Mouse (Mus musculus): ENCODE data around the gene E130114P18Rik. TPM values are rescaled to one million over a fixed set of nuclear protein-coding genes. Genes with fewer than 3 reads are reported as not detected.

E130114P18Rik gene
- polyA plus RNA-seq, 1 experiment from 2014 or later: 0.72 TPM

DNA sequence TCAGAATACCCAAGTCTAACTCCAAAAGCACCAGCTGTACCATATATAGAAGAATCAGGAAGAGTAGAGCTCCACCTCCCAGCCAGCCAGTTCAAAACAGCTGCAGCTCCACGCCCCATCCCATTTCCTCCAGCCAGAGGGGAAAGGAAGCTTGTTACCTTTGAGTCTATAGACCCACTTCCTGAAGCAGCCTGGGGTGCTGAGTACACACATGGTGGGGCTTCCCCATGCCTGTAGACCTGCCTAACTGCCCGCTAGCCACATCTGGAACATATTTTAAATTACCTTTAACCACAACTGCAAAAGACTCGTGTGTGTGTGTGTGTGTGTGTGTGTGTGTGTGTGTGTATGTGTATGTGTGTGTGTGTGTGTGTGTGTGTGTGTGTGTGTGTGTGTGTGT, 120.3 kb downstream of the E130114P18Rik start:
- ATAC-seq (replicated peaks; ENCODE audit: insufficient number of reproducible peaks, low FRiP score, low TSS enrichment): no peak; the same call in 1 of the 2 replicates
- Histone ChIP-seq H3K36me3 (ENCODE audit: control insufficient read depth, insufficient read depth, low read length) (no peaks in the 10 kb centered on the region), H3K27me3 (ENCODE audit: control insufficient read depth, insufficient read depth, low read length) (no peaks in the 10 kb centered on the region), H3K4me3 (ENCODE audit: low read depth, low read length) (no peak overlapping the region), H3K9ac (ENCODE audit: low read depth, low read length) (no peak overlapping the region), H3K4me1 (ENCODE audit: control insufficient read depth, insufficient read depth, low read length) (no peaks in the 10 kb centered on the region), H3K27ac (ENCODE audit: low read depth, low read length) (no peak overlapping the region), H3K9me3 (replicated peaks; ENCODE audit: control insufficient read depth, low read length) (no peaks in the 10 kb centered on the region), H3K4me2 (no peak overlapping the region)
- 65% methylated on average over 3 of the region's 3 CpGs for WGBS (ENCODE audit: insufficient replicate concordance)

DNA sequence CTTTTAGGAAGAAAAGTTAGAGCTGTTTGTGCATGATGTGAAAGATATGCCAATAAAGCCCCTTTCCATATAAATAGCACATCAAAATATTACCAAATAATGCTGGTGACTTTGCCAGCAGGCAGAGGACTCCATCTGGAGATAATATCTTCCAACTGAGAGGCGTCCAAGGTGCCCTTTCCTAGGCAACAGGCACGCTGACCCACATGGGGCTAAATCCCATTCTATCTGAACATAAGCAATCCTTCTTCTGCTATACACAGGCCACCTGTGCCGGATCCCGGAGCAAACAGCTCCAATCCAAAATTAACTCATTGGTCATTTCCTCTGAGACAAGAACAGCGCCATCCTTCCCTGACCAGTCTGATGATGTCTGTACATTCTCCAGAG, 128.3 kb downstream of the E130114P18Rik start:
- H3K4me2 ChIP-seq: no peak overlapping the region
- no peak for ATAC-seq (replicated peaks; ENCODE audit: insufficient number of reproducible peaks, low FRiP score, low TSS enrichment)
- no peak overlapping the region for H3K27ac ChIP-seq (ENCODE audit: low read depth, low read length)
- H3K9me3 ChIP-seq (replicated peaks; ENCODE audit: control insufficient read depth, low read length): no peaks in the 10 kb centered on the region
- H3K9ac ChIP-seq (ENCODE audit: low read depth, low read length): no peak overlapping the region
- 62% methylated on average over 5 of the region's 5 CpGs for WGBS (ENCODE audit: insufficient replicate concordance)
- no peaks in the 10 kb centered on the region for H3K36me3 ChIP-seq (ENCODE audit: control insufficient read depth, insufficient read depth, low read length)
- no peak overlapping the region for H3K4me3 ChIP-seq (ENCODE audit: low read depth, low read length)
- H3K4me1 ChIP-seq (ENCODE audit: control insufficient read depth, insufficient read depth, low read length): peaks cover 5% of the 10 kb centered on the region; the same call in 1 of the 2 replicates
- no peaks in the 10 kb centered on the region for H3K27me3 ChIP-seq (ENCODE audit: control insufficient read depth, insufficient read depth, low read length)

DNA sequence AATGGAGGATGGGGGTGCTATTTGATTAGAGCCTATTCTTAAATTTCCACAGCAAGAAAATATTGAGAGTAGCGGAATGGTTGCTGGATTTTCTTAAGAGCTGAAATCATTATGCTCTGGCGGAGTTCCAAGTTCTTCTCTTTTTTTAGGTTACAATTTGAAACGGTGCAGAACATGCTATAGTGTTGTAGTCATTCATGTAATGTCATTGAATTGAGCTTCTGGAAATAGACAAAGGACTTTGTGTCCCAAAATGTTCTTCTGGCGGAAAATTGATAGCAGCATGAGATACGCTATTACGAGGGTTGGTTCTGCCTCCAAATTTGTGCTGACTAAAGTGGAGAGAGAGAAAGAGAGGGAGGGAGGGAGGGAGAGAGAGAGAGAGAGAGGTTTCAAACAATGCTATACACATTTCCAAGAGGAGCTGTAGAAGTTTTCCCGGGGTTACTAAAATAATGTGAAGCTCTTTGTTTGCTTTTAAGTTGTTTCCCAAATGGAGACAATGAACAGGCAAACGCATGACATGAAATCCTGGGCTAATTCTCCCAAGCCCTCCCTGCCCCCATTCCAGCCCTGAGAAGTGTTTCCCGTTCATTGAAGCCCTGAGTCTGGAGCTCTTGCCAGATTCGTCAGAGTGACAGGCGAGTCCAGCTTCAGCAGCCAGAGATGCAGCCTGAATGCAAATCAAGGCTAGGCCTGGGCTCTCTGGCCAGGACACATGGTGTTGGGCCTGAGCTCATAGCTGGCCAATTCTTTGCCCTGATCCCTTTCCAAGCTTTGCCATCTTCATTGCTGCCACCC, 128.9 kb downstream of the E130114P18Rik start:
- Histone ChIP-seq H3K9ac (ENCODE audit: low read depth, low read length) (no peak overlapping the region), H3K4me2 (no peak overlapping the region), H3K4me1 (ENCODE audit: control insufficient read depth, insufficient read depth, low read length) (peaks cover 5% of the 10 kb centered on the region; the same call in 1 of the 2 replicates), H3K4me3 (ENCODE audit: low read depth, low read length) (no peak overlapping the region), H3K36me3 (ENCODE audit: control insufficient read depth, insufficient read depth, low read length) (no peaks in the 10 kb centered on the region), H3K9me3 (replicated peaks; ENCODE audit: control insufficient read depth, low read length) (no peaks in the 10 kb centered on the region), H3K27me3 (ENCODE audit: control insufficient read depth, insufficient read depth, low read length) (no peaks in the 10 kb centered on the region), H3K27ac (ENCODE audit: low read depth, low read length) (no peak overlapping the region)
- ATAC-seq (replicated peaks; ENCODE audit: insufficient number of reproducible peaks, low FRiP score, low TSS enrichment): no peak
- 35% methylated on average over 11 of the region's 11 CpGs for WGBS (ENCODE audit: insufficient replicate concordance)

DNA sequence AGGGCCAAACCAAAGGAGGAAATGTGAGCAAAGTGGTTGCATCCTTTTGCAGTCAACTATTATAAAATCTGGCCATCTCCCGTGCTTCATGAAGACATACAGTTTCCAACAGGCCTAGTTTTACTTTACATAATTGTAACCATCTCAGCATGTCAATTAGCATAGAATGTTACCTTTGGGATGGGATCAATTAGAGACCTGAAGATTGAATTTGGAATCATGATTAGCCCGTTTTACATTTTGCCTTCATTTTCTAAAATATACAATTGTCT, 129.5 kb downstream of the E130114P18Rik start:
- ATAC-seq (replicated peaks; ENCODE audit: insufficient number of reproducible peaks, low FRiP score, low TSS enrichment): no peak

DNA sequence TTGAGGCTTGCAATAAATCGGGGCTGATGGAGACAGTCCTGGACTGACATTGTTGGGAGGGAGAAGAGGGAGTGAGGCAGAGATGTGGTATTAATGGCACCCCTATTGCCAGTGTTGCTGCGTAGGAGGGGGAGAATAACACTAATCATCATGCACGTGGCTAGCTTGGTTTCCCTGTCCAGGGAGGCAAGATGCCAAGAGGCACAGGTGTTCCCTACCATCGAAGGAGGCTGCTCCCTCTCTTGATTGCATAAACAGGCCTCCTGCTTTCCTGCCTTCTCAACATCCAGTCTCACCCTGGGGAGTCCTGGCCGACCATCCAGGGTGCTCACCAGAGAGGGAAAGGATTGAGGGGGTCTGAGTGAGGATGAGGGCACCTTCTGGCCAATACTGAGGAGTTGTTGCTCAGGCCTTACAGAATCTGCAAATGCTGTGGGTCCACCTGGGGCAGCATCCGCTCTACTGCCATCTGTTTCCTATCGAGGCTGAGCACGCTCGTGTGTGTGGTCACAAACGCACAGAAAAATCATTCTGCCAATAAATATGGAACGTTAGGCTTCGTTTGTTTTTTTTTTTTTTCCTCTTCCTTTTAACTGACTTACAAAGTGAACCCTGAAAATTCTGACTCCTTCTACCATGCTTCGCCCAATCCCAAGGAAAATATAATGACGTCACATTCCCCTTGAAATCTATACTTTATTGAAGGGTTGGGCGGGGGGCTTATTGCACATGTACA, 130.0 kb downstream of the E130114P18Rik start:
- Histone ChIP-seq H3K36me3 (ENCODE audit: control insufficient read depth, insufficient read depth, low read length) (no peaks in the 10 kb centered on the region), H3K9me3 (replicated peaks; ENCODE audit: control insufficient read depth, low read length) (no peaks in the 10 kb centered on the region), H3K9ac (ENCODE audit: low read depth, low read length) (no peak overlapping the region), H3K27me3 (ENCODE audit: control insufficient read depth, insufficient read depth, low read length) (no peaks in the 10 kb centered on the region), H3K27ac (ENCODE audit: low read depth, low read length) (no peak overlapping the region), H3K4me3 (ENCODE audit: low read depth, low read length) (no peak overlapping the region), H3K4me1 (ENCODE audit: control insufficient read depth, insufficient read depth, low read length) (peaks cover 5% of the 10 kb centered on the region; the same call in 1 of the 2 replicates), H3K4me2 (no peak overlapping the region)
- no peak for ATAC-seq (replicated peaks; ENCODE audit: insufficient number of reproducible peaks, low FRiP score, low TSS enrichment)
- WGBS (ENCODE audit: insufficient replicate concordance): 80% methylated on average over 15 of the region's 15 CpGs

More for the DNA sequence above, 129.5 kb downstream of the E130114P18Rik start:
- H3K27ac ChIP-seq (ENCODE audit: low read depth, low read length): no peak overlapping the region
- no peaks in the 10 kb centered on the region for H3K36me3 ChIP-seq (ENCODE audit: control insufficient read depth, insufficient read depth, low read length)
- H3K27me3 ChIP-seq (ENCODE audit: control insufficient read depth, insufficient read depth, low read length): no peaks in the 10 kb centered on the region
- no peak overlapping the region for H3K4me3 ChIP-seq (ENCODE audit: low read depth, low read length)
- no peak overlapping the region for H3K9ac ChIP-seq (ENCODE audit: low read depth, low read length)
- H3K4me2 ChIP-seq: no peak overlapping the region
- no peaks in the 10 kb centered on the region for H3K9me3 ChIP-seq (replicated peaks; ENCODE audit: control insufficient read depth, low read length)
- peaks cover 5% of the 10 kb centered on the region; the same call in 1 of the 2 replicates for H3K4me1 ChIP-seq (ENCODE audit: control insufficient read depth, insufficient read depth, low read length)
- WGBS (ENCODE audit: insufficient replicate concordance): 78% methylated on average over 2 of the region's 2 CpGs

DNA sequence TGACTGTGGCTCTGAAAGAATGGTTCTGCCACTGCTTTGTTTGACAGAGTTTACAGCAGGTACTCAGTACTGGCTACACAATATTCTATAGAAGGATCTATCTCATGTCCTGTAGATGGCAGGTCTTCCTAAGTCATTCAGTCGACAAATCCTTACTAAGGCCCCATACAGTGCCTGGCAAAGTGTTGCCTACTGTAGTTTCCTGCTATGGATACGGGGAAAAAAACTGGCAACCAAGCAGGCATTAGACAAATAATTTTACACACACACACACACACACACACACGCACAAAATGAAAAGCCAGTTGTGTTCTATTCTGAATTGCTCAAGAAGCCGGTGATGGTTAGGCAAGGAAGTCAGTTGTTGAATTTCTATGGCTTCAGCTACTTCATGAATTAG, 130.6 kb downstream of the E130114P18Rik start:
- WGBS (ENCODE audit: insufficient replicate concordance): 85% methylated on average over 4 of the region's 4 CpGs
- H3K9ac ChIP-seq (ENCODE audit: low read depth, low read length): no peak overlapping the region
- no peak overlapping the region for H3K27ac ChIP-seq (ENCODE audit: low read depth, low read length)
- no peaks in the 10 kb centered on the region for H3K9me3 ChIP-seq (replicated peaks; ENCODE audit: control insufficient read depth, low read length)
- peaks cover 5% of the 10 kb centered on the region; the same call in 1 of the 2 replicates for H3K4me1 ChIP-seq (ENCODE audit: control insufficient read depth, insufficient read depth, low read length)
- H3K27me3 ChIP-seq (ENCODE audit: control insufficient read depth, insufficient read depth, low read length): no peaks in the 10 kb centered on the region
- H3K36me3 ChIP-seq (ENCODE audit: control insufficient read depth, insufficient read depth, low read length): no peaks in the 10 kb centered on the region
- H3K4me3 ChIP-seq (ENCODE audit: low read depth, low read length): no peak overlapping the region
- H3K4me2 ChIP-seq: no peak overlapping the region
- ATAC-seq (replicated peaks; ENCODE audit: insufficient number of reproducible peaks, low FRiP score, low TSS enrichment): no peak

DNA sequence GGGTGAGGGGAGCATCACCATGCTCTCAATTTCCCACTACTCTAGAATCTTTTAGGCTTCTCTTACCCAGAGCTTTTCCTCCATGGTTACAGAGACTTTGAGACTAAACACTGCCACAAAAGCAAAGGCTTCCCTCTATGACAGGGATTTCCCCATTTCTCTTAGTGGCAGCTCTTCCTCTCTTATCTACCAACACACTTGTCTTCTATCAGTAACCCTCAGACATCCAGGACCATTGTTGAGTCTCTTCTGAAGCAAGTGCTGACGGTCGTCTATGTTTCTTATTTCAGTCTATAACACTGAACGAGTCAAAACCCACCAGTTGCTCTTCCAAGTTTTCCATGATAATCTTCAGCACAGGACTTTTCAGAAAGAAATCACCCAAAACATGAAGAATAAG, 137.5 kb downstream of the E130114P18Rik start:
- Histone ChIP-seq H3K4me3 (ENCODE audit: low read depth, low read length) (no peak overlapping the region), H3K27ac (ENCODE audit: low read depth, low read length) (no peak overlapping the region), H3K36me3 (ENCODE audit: control insufficient read depth, insufficient read depth, low read length) (no peaks in the 10 kb centered on the region), H3K4me2 (no peak overlapping the region), H3K4me1 (ENCODE audit: control insufficient read depth, insufficient read depth, low read length) (peaks cover 7% of the 10 kb centered on the region; the same call in 1 of the 2 replicates), H3K9ac (ENCODE audit: low read depth, low read length) (no peak overlapping the region), H3K27me3 (ENCODE audit: control insufficient read depth, insufficient read depth, low read length) (no peaks in the 10 kb centered on the region), H3K9me3 (replicated peaks; ENCODE audit: control insufficient read depth, low read length) (no peaks in the 10 kb centered on the region)
- no peak for ATAC-seq (replicated peaks; ENCODE audit: insufficient number of reproducible peaks, low FRiP score, low TSS enrichment)
- WGBS (ENCODE audit: insufficient replicate concordance): 29% methylated on average over 3 of the region's 3 CpGs

DNA sequence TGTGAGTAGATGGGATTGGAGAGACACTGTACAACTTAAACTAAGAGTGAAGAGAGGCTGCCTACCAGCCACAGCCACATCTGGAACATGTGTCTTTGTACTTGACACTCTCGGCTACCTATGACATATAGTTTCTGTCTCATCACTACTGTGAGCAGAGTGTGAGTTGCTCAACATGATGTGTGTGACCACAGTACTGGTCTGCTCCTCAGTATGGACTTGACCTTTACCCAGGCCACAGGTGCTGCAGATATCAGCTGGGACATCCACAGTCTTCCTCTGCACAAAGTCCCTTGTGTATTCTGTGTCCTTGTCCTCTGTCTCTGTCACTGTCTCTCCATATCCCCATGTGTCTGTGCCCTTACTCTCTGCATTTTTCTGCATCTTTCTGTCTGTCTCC, 141.3 kb downstream of the E130114P18Rik start:
- Histone ChIP-seq H3K9ac (ENCODE audit: low read depth, low read length) (no peak overlapping the region), H3K27me3 (ENCODE audit: control insufficient read depth, insufficient read depth, low read length) (no peaks in the 10 kb centered on the region), H3K36me3 (ENCODE audit: control insufficient read depth, insufficient read depth, low read length) (no peaks in the 10 kb centered on the region), H3K4me3 (ENCODE audit: low read depth, low read length) (no peak overlapping the region), H3K4me1 (ENCODE audit: control insufficient read depth, insufficient read depth, low read length) (peaks cover 7% of the 10 kb centered on the region; the same call in 1 of the 2 replicates), H3K27ac (ENCODE audit: low read depth, low read length) (no peak overlapping the region), H3K4me2 (no peak overlapping the region), H3K9me3 (replicated peaks; ENCODE audit: control insufficient read depth, low read length) (no peaks in the 10 kb centered on the region)
- WGBS (ENCODE audit: insufficient replicate concordance): 87% methylated on average over 1 of the region's 1 CpGs
- no peak for ATAC-seq (replicated peaks; ENCODE audit: insufficient number of reproducible peaks, low FRiP score, low TSS enrichment)

All from heart, embryonic 11.5 days (tissue).